Mouse (Mus musculus): Measurements from ENCODE around the gene Shc3. TPM values are rescaled to one million over a fixed set of nuclear protein-coding genes. Genes with fewer than 3 reads are reported as not detected.

The Shc3 gene
- total and polyA plus RNA-seq, 3 experiments: not detected

DNA sequence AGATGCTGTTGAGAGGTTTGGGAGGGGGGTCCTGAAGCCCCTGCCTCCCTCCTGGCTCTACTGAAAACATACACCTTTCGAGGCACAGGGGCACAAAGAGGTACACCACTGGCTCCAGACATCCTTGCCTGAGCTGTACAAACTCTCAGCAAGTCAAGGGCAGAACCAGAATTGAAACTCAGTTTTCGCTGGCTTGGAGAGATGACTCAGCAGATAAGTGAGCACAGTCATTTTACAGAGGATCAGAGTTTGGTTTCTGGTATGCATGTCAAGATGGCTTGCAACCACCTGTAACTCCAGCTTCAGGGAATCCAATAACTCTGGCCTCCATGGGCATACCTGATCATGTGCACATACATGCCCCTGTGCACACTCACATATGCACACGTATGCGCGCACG, 79.0 kb downstream of the Shc3 start:
- Histone ChIP-seq H3K9me3 (replicated peaks; ENCODE audit: insufficient read depth, low read length) (no peaks in the 10 kb centered on the region), H3K4me3 (ENCODE audit: control insufficient read depth in 1 of 2, insufficient read depth in 1 of 2, low read depth in 2 of 2, low read length in 2 of 2) (no peak overlapping the region), H3K27me3 (ENCODE audit: control insufficient read depth in 1 of 2, insufficient read depth in 2 of 2, low read length in 2 of 2) (no peaks in the 10 kb centered on the region), H3K4me1 (ENCODE audit: control insufficient read depth in 1 of 2, insufficient read depth in 2 of 2, low read length in 2 of 2) (no peaks in the 10 kb centered on the region), H3K9ac (ENCODE audit: control insufficient read depth, low read depth, low read length, poor library complexity, severe bottlenecking) (no peak overlapping the region), H3K27ac (ENCODE audit: control insufficient read depth, low read depth, low read length) (no peak overlapping the region), H3K79me2 (ENCODE audit: control insufficient read depth, insufficient read depth, low read length, poor library complexity) (no peaks in the 10 kb centered on the region), H3K36me3 (ENCODE audit: control insufficient read depth in 1 of 2, insufficient read depth in 2 of 2, low read length in 2 of 2) (no peaks in the 10 kb centered on the region)
- TF ChIP-seq ZKSCAN1 (IDR thresholded peaks at IDR 0.05; ENCODE audit: low read depth, low read length) (no peak), CHD1 (IDR thresholded peaks at IDR 0.05; ENCODE audit: low read depth, low read length) (no peak), MYB (IDR thresholded peaks at IDR 0.05; ENCODE audit: low read depth, low read length) (no peak), RCOR1 (IDR thresholded peaks at IDR 0.05; ENCODE audit: low read depth, low read length) (no peak), TAL1 (IDR thresholded peaks at IDR 0.05; ENCODE audit: low read length) (no peak), NELFE (IDR thresholded peaks at IDR 0.05; ENCODE audit: low read depth, low read length) (no peak), ELF1 (IDR thresholded peaks at IDR 0.05; ENCODE audit: low read depth, low read length) (no peak)
- no peak for DNase-seq (ENCODE audit: low read depth, low spot score)

DNA sequence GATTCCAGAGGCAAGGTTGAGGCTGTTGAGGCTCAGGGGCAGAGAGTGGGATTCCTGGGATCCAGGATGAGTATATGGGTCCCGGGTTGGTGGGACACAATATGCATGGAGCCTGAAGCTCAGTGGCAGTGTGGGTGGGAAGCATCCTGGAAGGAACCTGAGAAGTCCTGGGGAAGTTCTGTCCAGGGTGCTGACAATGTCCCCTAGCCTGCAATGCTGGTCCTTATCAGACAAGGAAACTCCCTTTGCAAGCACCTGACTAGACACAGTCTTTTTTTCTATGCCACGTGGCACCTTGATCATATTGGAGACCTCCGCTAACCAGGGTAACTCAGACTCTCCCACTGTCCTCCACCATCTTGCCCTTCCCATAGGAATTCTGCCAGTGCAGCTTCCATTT, 80.3 kb downstream of the Shc3 start:
- Histone ChIP-seq H3K4me1 (ENCODE audit: control insufficient read depth in 1 of 2, insufficient read depth in 2 of 2, low read length in 2 of 2) (no peaks in the 10 kb centered on the region), H3K4me3 (ENCODE audit: control insufficient read depth in 1 of 2, insufficient read depth in 1 of 2, low read depth in 2 of 2, low read length in 2 of 2) (no peak overlapping the region), H3K27me3 (ENCODE audit: control insufficient read depth in 1 of 2, insufficient read depth in 2 of 2, low read length in 2 of 2) (no peaks in the 10 kb centered on the region), H3K9ac (ENCODE audit: control insufficient read depth, low read depth, low read length, poor library complexity, severe bottlenecking) (no peak overlapping the region), H3K27ac (ENCODE audit: control insufficient read depth, low read depth, low read length) (no peak overlapping the region), H3K9me3 (replicated peaks; ENCODE audit: insufficient read depth, low read length) (no peaks in the 10 kb centered on the region), H3K79me2 (ENCODE audit: control insufficient read depth, insufficient read depth, low read length, poor library complexity) (no peaks in the 10 kb centered on the region), H3K36me3 (ENCODE audit: control insufficient read depth in 1 of 2, insufficient read depth in 2 of 2, low read length in 2 of 2) (no peaks in the 10 kb centered on the region)
- no peak for TF ChIP-seq E2F4 (IDR thresholded peaks at IDR 0.05; ENCODE audit: borderline replicate concordance, low read depth, low read length)
- no peak for TF ChIP-seq ELF1 (IDR thresholded peaks at IDR 0.05; ENCODE audit: low read depth, low read length)
- no peak for TF ChIP-seq HCFC1 (IDR thresholded peaks at IDR 0.05; ENCODE audit: low read depth, low read length)
- no peak for TF ChIP-seq POLR2AphosphoS2 (IDR thresholded peaks at IDR 0.05; ENCODE audit: low read length)
- no peak for DNase-seq (ENCODE audit: low read depth, low spot score)

GRCm38 (mm10) chr13:51485291-51485690, 83.9 kb downstream of the Shc3 start:
- Histone ChIP-seq H3K9ac (ENCODE audit: control insufficient read depth, low read depth, low read length, poor library complexity, severe bottlenecking) (no peak overlapping the region), H3K27me3 (ENCODE audit: control insufficient read depth in 1 of 2, insufficient read depth in 2 of 2, low read length in 2 of 2) (no peaks in the 10 kb centered on the region), H3K4me1 (ENCODE audit: control insufficient read depth in 1 of 2, insufficient read depth in 2 of 2, low read length in 2 of 2) (no peaks in the 10 kb centered on the region), H3K36me3 (ENCODE audit: control insufficient read depth in 1 of 2, insufficient read depth in 2 of 2, low read length in 2 of 2) (no peaks in the 10 kb centered on the region), H3K79me2 (ENCODE audit: control insufficient read depth, insufficient read depth, low read length, poor library complexity) (no peaks in the 10 kb centered on the region), H3K27ac (ENCODE audit: control insufficient read depth, low read depth, low read length) (no peak overlapping the region), H3K4me3 (ENCODE audit: control insufficient read depth in 1 of 2, insufficient read depth in 1 of 2, low read depth in 2 of 2, low read length in 2 of 2) (no peak overlapping the region), H3K9me3 (replicated peaks; ENCODE audit: insufficient read depth, low read length) (no peaks in the 10 kb centered on the region)
- DNase-seq (ENCODE audit: low read depth, low spot score): no peak
- TF ChIP-seq MXI1 (IDR thresholded peaks at IDR 0.05; ENCODE audit: low read depth, low read length) (no peak), UBTF (IDR thresholded peaks at IDR 0.05; ENCODE audit: borderline replicate concordance, insufficient read depth, low read depth, low read length) (no peak), GABPA (IDR thresholded peaks at IDR 0.05; ENCODE audit: low read depth, low read length) (no peak), ELF1 (IDR thresholded peaks at IDR 0.05; ENCODE audit: low read depth, low read length) (no peak), USF2 (IDR thresholded peaks at IDR 0.05; ENCODE audit: borderline replicate concordance in 1 of 2, insufficient read depth in 1 of 2, low read depth in 1 of 2, low read length in 2 of 2) (no peak), RCOR1 (IDR thresholded peaks at IDR 0.05; ENCODE audit: low read depth, low read length) (no peak), POLR2A (IDR thresholded peaks at IDR 0.05; ENCODE audit: control insufficient read depth in 1 of 2, insufficient read depth in 1 of 2, low read depth in 1 of 2, low read length in 2 of 2, poor library complexity in 1 of 2) (no peak), MEF2A (IDR thresholded peaks at IDR 0.05; ENCODE audit: extremely low read depth, insufficient replicate concordance, low read depth, low read length, poor library complexity, severe bottlenecking) (no peak), ZNF384 (IDR thresholded peaks at IDR 0.05; ENCODE audit: low read depth, low read length) (no peak), TAL1 (IDR thresholded peaks at IDR 0.05; ENCODE audit: low read length) (no peak), TCF12 (IDR thresholded peaks at IDR 0.05; ENCODE audit: low read depth, low read length) (no peak), EP300 (IDR thresholded peaks at IDR 0.05; ENCODE audit: low read depth in 1 of 2, low read length in 2 of 2) (no peak), MAZ (IDR thresholded peaks at IDR 0.05; ENCODE audit: low read depth, low read length) (no peak)
